Mouse (Mus musculus): ENCODE data around the gene Pdcd2. TPM values are rescaled to one million over a fixed set of nuclear protein-coding genes. Genes with fewer than 3 reads are reported as not detected.
"Not testable (repeated sequence)": the region's sequence is repeated elsewhere in the genome, so short reads cannot be mapped to it uniquely, and the experiment has no call there.

Pdcd2 gene
- polyA plus RNA-seq (2015; fragmentation: Nextera tagmentation; extraction: Ambion mirVana) = 44.8 and 51.2 TPM in 2 replicates

GRCm38 (mm10) chr17:15526986-15527810, at the start of gene Pdcd2:
TSS of gene Pdcd2 (minus strand) at chr17:15527301.
- H3K27ac ChIP-seq = peak within 1 kb of the TSS; percentile 91
- H3K4me3 ChIP-seq (replicated peaks) = peak within 1 kb of the TSS; percentile 77
- peak within 1 kb of the TSS; percentile 75 for H3K9ac ChIP-seq
- under 1% methylated on average over 51 of the region's 55 CpGs for WGBS
- H3K36me3 ChIP-seq = peaks cover 30% of the 10 kb centered on the region
- no peaks in the 10 kb centered on the region for H3K27me3 ChIP-seq
- H3K4me2 ChIP-seq = peak within 1 kb of the TSS; percentile 75
- no peaks in the 10 kb centered on the region for H3K9me3 ChIP-seq (replicated peaks)
- peak; percentile 99 for ATAC-seq (replicated peaks; ENCODE audit: low FRiP score)
- peaks cover 11% of the 10 kb centered on the region for H3K4me1 ChIP-seq

GRCm38 (mm10) chr17:15575056-15575455, 48.0 kb upstream of the Pdcd2 start:
- Histone ChIP-seq H3K4me1 (no peaks in the 10 kb centered on the region), H3K9me3 (replicated peaks) (no peaks in the 10 kb centered on the region), H3K4me3 (replicated peaks) (no peak overlapping the region), H3K36me3 (no peaks in the 10 kb centered on the region), H3K27me3 (peaks cover 22% of the 10 kb centered on the region), H3K4me2 (no peak overlapping the region), H3K27ac (no peak overlapping the region), H3K9ac (no peak overlapping the region)
- no peak for ATAC-seq (replicated peaks; ENCODE audit: low FRiP score)
- 85% methylated on average over 1 of the region's 1 CpGs for WGBS

- Histone ChIP-seq H3K27ac (no peak overlapping the region), H3K36me3 (no peaks in the 10 kb centered on the region), H3K4me3 (replicated peaks) (no peak overlapping the region), H3K9ac (no peak overlapping the region), H3K4me2 (no peak overlapping the region), H3K27me3 (no peaks in the 10 kb centered on the region), H3K9me3 (replicated peaks) (no peaks in the 10 kb centered on the region), H3K4me1 (peaks cover 6% of the 10 kb centered on the region)
- 78% methylated on average over 5 of the region's 5 CpGs for WGBS
- ATAC-seq (replicated peaks; ENCODE audit: low FRiP score) = no peak
Measured at GRCm38 (mm10) chr17:15566908-15567307, 39.8 kb upstream of the Pdcd2 start.

GRCm38 (mm10) chr17:15564928-15565300, 37.8 kb upstream of the Pdcd2 start:
- H3K36me3 ChIP-seq = no peaks in the 10 kb centered on the region
- no peak overlapping the region for H3K9ac ChIP-seq
- peaks cover 6% of the 10 kb centered on the region for H3K4me1 ChIP-seq
- H3K27me3 ChIP-seq = no peaks in the 10 kb centered on the region
- peak overlapping the region; percentile 97; the same call in 1 of the 2 replicates for H3K27ac ChIP-seq
- peak overlapping the region; percentile 89 for H3K4me2 ChIP-seq
- 33% methylated on average over 12 of the region's 12 CpGs for WGBS
- H3K4me3 ChIP-seq (replicated peaks) = peak overlapping the region; percentile 67
- no peak for ATAC-seq (replicated peaks; ENCODE audit: low FRiP score)
- no peaks in the 10 kb centered on the region for H3K9me3 ChIP-seq (replicated peaks)

GRCm38 (mm10) chr17:15564014-15564927, 37.2 kb upstream of the Pdcd2 start, which contains the start of gene Prdm9:
TSS of gene Prdm9 (minus strand) at chr17:15564354.
- Histone ChIP-seq H3K9ac (peak within 1 kb of the TSS; percentile 64), H3K4me3 (replicated peaks) (peak within 1 kb of the TSS; percentile 67), H3K27me3 (no peaks in the 10 kb centered on the region), H3K4me2 (peak within 1 kb of the TSS; percentile 89), H3K36me3 (no peaks in the 10 kb centered on the region), H3K4me1 (peaks cover 6% of the 10 kb centered on the region), H3K9me3 (replicated peaks) (no peaks in the 10 kb centered on the region), H3K27ac (peak within 1 kb of the TSS; percentile 97)
- under 1% methylated on average over 43 of the region's 43 CpGs for WGBS
- peak; percentile 99 for ATAC-seq (replicated peaks; ENCODE audit: low FRiP score)

GRCm38 (mm10) chr17:15559946-15560345, 32.8 kb upstream of the Pdcd2 start:
- H3K27ac ChIP-seq = no peak overlapping the region
- no peak overlapping the region for H3K4me2 ChIP-seq
- no peak for ATAC-seq (replicated peaks; ENCODE audit: low FRiP score)
- H3K27me3 ChIP-seq = no peaks in the 10 kb centered on the region
- 86% methylated on average over 2 of the region's 2 CpGs for WGBS
- H3K4me1 ChIP-seq = peaks cover 6% of the 10 kb centered on the region
- no peaks in the 10 kb centered on the region for H3K9me3 ChIP-seq (replicated peaks)
- no peak overlapping the region for H3K9ac ChIP-seq
- no peaks in the 10 kb centered on the region for H3K36me3 ChIP-seq
- H3K4me3 ChIP-seq (replicated peaks) = no peak overlapping the region

GRCm38 (mm10) chr17:15549713-15550112, 22.6 kb upstream of the Pdcd2 start:
- no peak for ATAC-seq (replicated peaks; ENCODE audit: low FRiP score)
- no peak overlapping the region for H3K9ac ChIP-seq
- no peak overlapping the region for H3K4me2 ChIP-seq
- H3K4me1 ChIP-seq = no peaks in the 10 kb centered on the region
- no peaks in the 10 kb centered on the region for H3K36me3 ChIP-seq
- no peak overlapping the region for H3K4me3 ChIP-seq (replicated peaks)
- H3K27me3 ChIP-seq = no peaks in the 10 kb centered on the region
- H3K9me3 ChIP-seq (replicated peaks) = no peaks in the 10 kb centered on the region; the same call in 1 of the 2 replicates
- 53% methylated on average over 1 of the region's 1 CpGs for WGBS
- H3K27ac ChIP-seq = no peak overlapping the region

GRCm38 (mm10) chr17:15546440-15546839, 19.3 kb upstream of the Pdcd2 start:
- WGBS = 73% methylated on average over 4 of the region's 4 CpGs
- Histone ChIP-seq H3K9me3 (replicated peaks) (no peaks in the 10 kb centered on the region; the same call in 1 of the 2 replicates), H3K4me2 (no peak overlapping the region), H3K27me3 (no peaks in the 10 kb centered on the region), H3K27ac (no peak overlapping the region), H3K36me3 (no peaks in the 10 kb centered on the region), H3K9ac (no peak overlapping the region), H3K4me3 (replicated peaks) (no peak overlapping the region), H3K4me1 (no peaks in the 10 kb centered on the region)
- no peak for ATAC-seq (replicated peaks; ENCODE audit: low FRiP score)

- not testable (repeated sequence) for H3K9ac ChIP-seq; H3K27ac ChIP-seq; H3K9me3 ChIP-seq (replicated peaks); H3K27me3 ChIP-seq; H3K36me3 ChIP-seq; H3K4me2 ChIP-seq; ATAC-seq (replicated peaks; ENCODE audit: low FRiP score); H3K4me1 ChIP-seq; H3K4me3 ChIP-seq (replicated peaks)
- WGBS = 54% methylated on average over 4 of the region's 4 CpGs
Measured at GRCm38 (mm10) chr17:15543868-15544267, 16.8 kb upstream of the Pdcd2 start.

- 75% methylated on average over 4 of the region's 4 CpGs for WGBS
Measured at GRCm38 (mm10) chr17:15540309-15540708, 13.2 kb upstream of the Pdcd2 start.

GRCm38 (mm10) chr17:15536457-15536904, 9.4 kb upstream of the Pdcd2 start:
- ATAC-seq (replicated peaks; ENCODE audit: low FRiP score) = peak; percentile 64
- H3K27me3 ChIP-seq = peaks cover 30% of the 10 kb centered on the region
- peak overlapping the region; percentile 76 for H3K4me2 ChIP-seq
- H3K36me3 ChIP-seq = no peaks in the 10 kb centered on the region
- 1% methylated on average over 33 of the region's 33 CpGs for WGBS
- H3K4me3 ChIP-seq (replicated peaks) = peak overlapping the region; percentile 51
- H3K27ac ChIP-seq = no peak overlapping the region
- no peaks in the 10 kb centered on the region for H3K9me3 ChIP-seq (replicated peaks)
- peaks cover 3% of the 10 kb centered on the region; the same call in 1 of the 2 replicates for H3K4me1 ChIP-seq
- no peak overlapping the region for H3K9ac ChIP-seq

More at GRCm38 (mm10) chr17:15540309-15540708, 13.2 kb upstream of the Pdcd2 start:
- Histone ChIP-seq H3K4me1 (peaks cover 3% of the 10 kb centered on the region; the same call in 1 of the 2 replicates), H3K4me2 (no peak overlapping the region), H3K27me3 (peaks cover 25% of the 10 kb centered on the region), H3K9me3 (replicated peaks) (no peaks in the 10 kb centered on the region; the same call in 1 of the 2 replicates), H3K4me3 (replicated peaks) (no peak overlapping the region), H3K27ac (no peak overlapping the region), H3K9ac (no peak overlapping the region), H3K36me3 (no peaks in the 10 kb centered on the region)
- no peak for ATAC-seq (replicated peaks; ENCODE audit: low FRiP score)

All from kidney, embryonic 15.5 days (tissue).